Mouse (Mus musculus): ENCODE results near the gene Smoc1. TPM values are rescaled to one million over a fixed set of nuclear protein-coding genes. Genes with fewer than 3 reads are reported as not detected.

Smoc1 gene
- 7.1 and 10.1 TPM in 2 replicates for polyA plus RNA-seq (2014; fragmentation: Nextera tagmentation; extraction: Ambion mirVana)

- ATAC-seq = peak; percentile 97
- 4% methylated on average over 40 of the region's 42 CpGs for WGBS
- no peak within 1 kb of the TSS; the same call in 1 of the 2 replicates for H3K27ac ChIP-seq (ENCODE audit: low read depth, low read length)
These were observed at the start of gene Smoc1 for GRCm38 (mm10) chr12:81026277-81026994. Gene Smoc1 (plus strand): TSS chr12:81026808.

GRCm38 (mm10) chr12:80982326-80982725 lies 44.3 kb upstream of the Smoc1 start:
- DNase-seq (ENCODE audit: low spot score) (peak; percentile 79), ATAC-seq (peak; percentile 60)
- Histone ChIP-seq H3K27ac (ENCODE audit: low read depth, low read length) (no peak overlapping the region), H3K4me3 (ENCODE audit: low read depth, low read length) (no peak overlapping the region), H3K9me3 (replicated peaks; ENCODE audit: control insufficient read depth, low read length) (no peaks in the 10 kb centered on the region), H3K27me3 (replicated peaks; ENCODE audit: control insufficient read depth, insufficient read depth, low read length) (no peaks in the 10 kb centered on the region), H3K9ac (ENCODE audit: low read length) (no peak overlapping the region), H3K36me3 (ENCODE audit: control insufficient read depth, insufficient read depth, low read length) (no peaks in the 10 kb centered on the region), H3K4me1 (ENCODE audit: control insufficient read depth, insufficient read depth, low read length) (no peaks in the 10 kb centered on the region), H3K4me2 (ENCODE audit: low read length) (no peak overlapping the region)
- WGBS = 0% methylated on average over 7 of the region's 7 CpGs

More at GRCm38 (mm10) chr12:81026277-81026994, at the start of gene Smoc1:
- Histone ChIP-seq H3K27me3 (replicated peaks; ENCODE audit: control insufficient read depth, insufficient read depth, low read length) (0 out of 2 replicates have a peak, but pooled peaks cover 12% of the 10 kb centered on the region), H3K4me3 (ENCODE audit: low read depth, low read length) (peak within 1 kb of the TSS; percentile 61), H3K9me3 (replicated peaks; ENCODE audit: control insufficient read depth, low read length) (no peaks in the 10 kb centered on the region), H3K4me2 (ENCODE audit: low read length) (peak within 1 kb of the TSS; percentile 97), H3K4me1 (ENCODE audit: control insufficient read depth, insufficient read depth, low read length) (peaks cover 8% of the 10 kb centered on the region; the same call in 1 of the 2 replicates), H3K36me3 (ENCODE audit: control insufficient read depth, insufficient read depth, low read length) (no peaks in the 10 kb centered on the region), H3K9ac (ENCODE audit: low read length) (peak within 1 kb of the TSS; percentile 73)
- peak; percentile 89 for DNase-seq (ENCODE audit: low spot score)

GRCm38 (mm10) chr12:80983695-80984094 lies 42.9 kb upstream of the Smoc1 start:
- Histone ChIP-seq H3K27ac (ENCODE audit: low read depth, low read length) (no peak overlapping the region), H3K4me1 (ENCODE audit: control insufficient read depth, insufficient read depth, low read length) (no peaks in the 10 kb centered on the region), H3K9ac (ENCODE audit: low read length) (no peak overlapping the region), H3K4me3 (ENCODE audit: low read depth, low read length) (no peak overlapping the region), H3K36me3 (ENCODE audit: control insufficient read depth, insufficient read depth, low read length) (no peaks in the 10 kb centered on the region), H3K27me3 (replicated peaks; ENCODE audit: control insufficient read depth, insufficient read depth, low read length) (no peaks in the 10 kb centered on the region), H3K4me2 (ENCODE audit: low read length) (no peak overlapping the region), H3K9me3 (replicated peaks; ENCODE audit: control insufficient read depth, low read length) (no peaks in the 10 kb centered on the region)
- ATAC-seq (no peak), DNase-seq (ENCODE audit: low spot score) (no peak)
- 75% methylated on average over 9 of the region's 9 CpGs for WGBS

GRCm38 (mm10) chr12:80986628-80987027 lies 40.0 kb upstream of the Smoc1 start:
- no peaks in the 10 kb centered on the region for H3K9me3 ChIP-seq (replicated peaks; ENCODE audit: control insufficient read depth, low read length)
- no peaks in the 10 kb centered on the region for H3K36me3 ChIP-seq (ENCODE audit: control insufficient read depth, insufficient read depth, low read length)
- DNase-seq (ENCODE audit: low spot score) (no peak), ATAC-seq (no peak)
- WGBS = 90% methylated on average over 4 of the region's 4 CpGs
- no peaks in the 10 kb centered on the region for H3K27me3 ChIP-seq (replicated peaks; ENCODE audit: control insufficient read depth, insufficient read depth, low read length)
- H3K4me2 ChIP-seq (ENCODE audit: low read length) = no peak overlapping the region
- H3K9ac ChIP-seq (ENCODE audit: low read length) = no peak overlapping the region
- no peak overlapping the region for H3K27ac ChIP-seq (ENCODE audit: low read depth, low read length)
- H3K4me1 ChIP-seq (ENCODE audit: control insufficient read depth, insufficient read depth, low read length) = no peaks in the 10 kb centered on the region
- H3K4me3 ChIP-seq (ENCODE audit: low read depth, low read length) = no peak overlapping the region

- no peak overlapping the region for H3K27ac ChIP-seq (ENCODE audit: low read depth, low read length)
- H3K9ac ChIP-seq (ENCODE audit: low read length) = no peak overlapping the region
- H3K4me3 ChIP-seq (ENCODE audit: low read depth, low read length) = no peak overlapping the region
- no peak overlapping the region for H3K4me2 ChIP-seq (ENCODE audit: low read length)
- WGBS = 90% methylated on average over 3 of the region's 3 CpGs
- H3K27me3 ChIP-seq (replicated peaks; ENCODE audit: control insufficient read depth, insufficient read depth, low read length) = no peaks in the 10 kb centered on the region
- ATAC-seq (no peak), DNase-seq (ENCODE audit: low spot score) (no peak)
- H3K36me3 ChIP-seq (ENCODE audit: control insufficient read depth, insufficient read depth, low read length) = no peaks in the 10 kb centered on the region
- H3K4me1 ChIP-seq (ENCODE audit: control insufficient read depth, insufficient read depth, low read length) = no peaks in the 10 kb centered on the region
- no peaks in the 10 kb centered on the region for H3K9me3 ChIP-seq (replicated peaks; ENCODE audit: control insufficient read depth, low read length)
These were observed 38.3 kb upstream of the Smoc1 start for GRCm38 (mm10) chr12:80988286-80988685.

GRCm38 (mm10) chr12:80990901-80991445 lies 35.6 kb upstream of the Smoc1 start:
- DNase-seq (ENCODE audit: low spot score) (no peak), ATAC-seq (no peak)
- WGBS = 14% methylated on average over 13 of the region's 13 CpGs

GRCm38 (mm10) chr12:80991806-80992205 lies 34.8 kb upstream of the Smoc1 start:
- no peaks in the 10 kb centered on the region for H3K36me3 ChIP-seq (ENCODE audit: control insufficient read depth, insufficient read depth, low read length)
- 87% methylated on average over 10 of the region's 10 CpGs for WGBS
- H3K27ac ChIP-seq (ENCODE audit: low read depth, low read length) = no peak overlapping the region
- H3K4me3 ChIP-seq (ENCODE audit: low read depth, low read length) = no peak overlapping the region
- H3K4me2 ChIP-seq (ENCODE audit: low read length) = no peak overlapping the region
- H3K9ac ChIP-seq (ENCODE audit: low read length) = no peak overlapping the region
- ATAC-seq = no peak
- H3K9me3 ChIP-seq (replicated peaks; ENCODE audit: control insufficient read depth, low read length) = no peaks in the 10 kb centered on the region
- H3K4me1 ChIP-seq (ENCODE audit: control insufficient read depth, insufficient read depth, low read length) = no peaks in the 10 kb centered on the region
- no peak for DNase-seq (ENCODE audit: low spot score)
- no peaks in the 10 kb centered on the region for H3K27me3 ChIP-seq (replicated peaks; ENCODE audit: control insufficient read depth, insufficient read depth, low read length)

More at GRCm38 (mm10) chr12:80990901-80991445, 35.6 kb upstream of the Smoc1 start:
- Histone ChIP-seq H3K4me1 (ENCODE audit: control insufficient read depth, insufficient read depth, low read length) (no peaks in the 10 kb centered on the region), H3K4me3 (ENCODE audit: low read depth, low read length) (no peak overlapping the region), H3K9me3 (replicated peaks; ENCODE audit: control insufficient read depth, low read length) (no peaks in the 10 kb centered on the region), H3K27me3 (replicated peaks; ENCODE audit: control insufficient read depth, insufficient read depth, low read length) (no peaks in the 10 kb centered on the region), H3K9ac (ENCODE audit: low read length) (no peak overlapping the region), H3K4me2 (ENCODE audit: low read length) (no peak overlapping the region), H3K27ac (ENCODE audit: low read depth, low read length) (no peak overlapping the region), H3K36me3 (ENCODE audit: control insufficient read depth, insufficient read depth, low read length) (no peaks in the 10 kb centered on the region)

- no peak for DNase-seq (ENCODE audit: low spot score)
- 84% methylated on average over 8 of the region's 8 CpGs for WGBS
- no peaks in the 10 kb centered on the region for H3K36me3 ChIP-seq (ENCODE audit: control insufficient read depth, insufficient read depth, low read length)
- no peak overlapping the region for H3K9ac ChIP-seq (ENCODE audit: low read length)
- no peaks in the 10 kb centered on the region for H3K9me3 ChIP-seq (replicated peaks; ENCODE audit: control insufficient read depth, low read length)
- H3K4me3 ChIP-seq (ENCODE audit: low read depth, low read length) = no peak overlapping the region
- H3K27me3 ChIP-seq (replicated peaks; ENCODE audit: control insufficient read depth, insufficient read depth, low read length) = 0 out of 2 replicates have a peak, but pooled peaks cover 4% of the 10 kb centered on the region
- H3K4me1 ChIP-seq (ENCODE audit: control insufficient read depth, insufficient read depth, low read length) = no peaks in the 10 kb centered on the region
- no peak overlapping the region for H3K27ac ChIP-seq (ENCODE audit: low read depth, low read length)
- H3K4me2 ChIP-seq (ENCODE audit: low read length) = no peak overlapping the region
- ATAC-seq = no peak
These were observed 34.0 kb upstream of the Smoc1 start for GRCm38 (mm10) chr12:80992540-80993122.

- no peak overlapping the region for H3K27ac ChIP-seq (ENCODE audit: low read depth, low read length)
- 0 out of 2 replicates have a peak, but pooled peaks cover 3% of the 10 kb centered on the region for H3K4me1 ChIP-seq (ENCODE audit: control insufficient read depth, insufficient read depth, low read length)
- H3K4me3 ChIP-seq (ENCODE audit: low read depth, low read length) = no peak overlapping the region
- no peak overlapping the region for H3K9ac ChIP-seq (ENCODE audit: low read length)
- H3K4me2 ChIP-seq (ENCODE audit: low read length) = no peak overlapping the region
- DNase-seq (ENCODE audit: low spot score) = no peak
- 0 out of 2 replicates have a peak, but pooled peaks cover 9% of the 10 kb centered on the region for H3K27me3 ChIP-seq (replicated peaks; ENCODE audit: control insufficient read depth, insufficient read depth, low read length)
- WGBS = 88% methylated on average over 1 of the region's 1 CpGs
- ATAC-seq = no peak
- H3K9me3 ChIP-seq (replicated peaks; ENCODE audit: control insufficient read depth, low read length) = no peaks in the 10 kb centered on the region
- H3K36me3 ChIP-seq (ENCODE audit: control insufficient read depth, insufficient read depth, low read length) = no peaks in the 10 kb centered on the region
These were observed 32.8 kb upstream of the Smoc1 start for GRCm38 (mm10) chr12:80993773-80994172.
